Mouse (Mus musculus) kidney, adult 18-20 months (tissue): ENCODE data around the gene Ube2e1.
"Not testable (repeated sequence)": the region's sequence is repeated elsewhere in the genome, so short reads cannot be mapped to it uniquely, and the experiment has no call there.

Experiments used
- DNase-seq: peaks from one replicate; pipeline ENCODE4 v3.0.0; 2021

Gene Ube2e1

GRCm38 (mm10) chr14:18317457-18318411 is 13.9 kb downstream of the Ube2e1 start:
- no peak for DNase-seq

DNA sequence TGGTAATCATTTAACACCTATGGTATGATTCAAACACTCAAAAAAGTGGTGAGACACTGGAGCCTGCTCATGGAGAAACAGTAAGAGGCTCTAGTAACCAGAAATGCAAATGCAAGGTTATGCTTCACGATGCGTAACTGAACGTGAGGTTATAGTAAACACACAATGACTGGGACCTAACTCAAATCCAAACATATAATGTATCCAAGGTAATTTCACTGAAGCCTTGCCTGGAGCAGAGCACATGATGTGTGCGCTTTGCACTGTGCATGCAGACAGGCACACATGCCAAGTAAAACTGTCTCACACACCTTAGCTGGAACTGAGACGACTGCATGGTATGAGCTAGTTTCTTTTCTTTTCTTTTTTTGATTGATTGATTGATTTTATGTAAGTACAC is 27.5 kb downstream of the Ube2e1 start:
- DNase-seq, result no peak

DNA sequence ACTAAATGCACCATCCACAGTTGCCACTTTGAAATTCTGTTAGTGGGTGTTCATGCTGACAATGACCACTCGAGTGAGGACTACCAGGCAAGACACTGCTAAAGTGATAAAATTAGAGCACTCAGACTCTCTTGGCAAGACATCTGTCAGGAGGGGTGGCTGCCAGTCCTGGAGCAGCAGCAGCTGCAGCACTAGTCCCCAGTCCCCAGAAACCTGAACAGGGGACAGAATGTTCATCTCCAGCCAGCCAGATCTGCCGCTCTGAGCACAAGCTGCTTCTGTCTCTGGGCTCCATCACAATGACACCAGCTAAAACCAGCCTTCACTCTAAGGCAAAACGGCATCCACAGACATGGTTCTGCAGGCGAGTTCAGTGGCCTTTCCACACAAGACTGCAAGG is 28.4 kb downstream of the Ube2e1 start:
- DNase-seq, result no peak

DNA sequence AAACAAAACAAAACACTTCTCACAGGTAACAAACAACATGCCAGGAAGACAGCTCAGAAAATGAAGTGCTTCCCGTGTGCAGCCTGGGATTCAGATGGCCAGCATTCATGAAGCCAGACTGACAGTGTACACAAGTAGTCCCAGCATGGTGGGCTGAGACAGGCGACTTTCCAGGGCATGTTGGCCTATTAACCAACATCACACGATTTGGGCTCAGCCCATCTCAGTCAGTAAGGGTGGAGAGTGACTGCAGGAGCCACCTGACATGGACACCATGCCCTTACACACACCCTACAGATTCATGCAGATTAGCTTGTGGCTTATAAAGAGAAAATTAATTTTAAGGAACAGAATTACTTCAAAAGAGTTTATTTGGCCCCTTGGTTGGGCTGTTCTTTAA is 28.9 kb downstream of the Ube2e1 start:
- no peak for DNase-seq

GRCm38 (mm10) chr14:18301591-18301990 is 30.1 kb downstream of the Ube2e1 start:
- DNase-seq, result no peak

- DNase-seq, result no peak
These were observed 31.0 kb downstream of the Ube2e1 start for GRCm38 (mm10) chr14:18300676-18301075.

DNA sequence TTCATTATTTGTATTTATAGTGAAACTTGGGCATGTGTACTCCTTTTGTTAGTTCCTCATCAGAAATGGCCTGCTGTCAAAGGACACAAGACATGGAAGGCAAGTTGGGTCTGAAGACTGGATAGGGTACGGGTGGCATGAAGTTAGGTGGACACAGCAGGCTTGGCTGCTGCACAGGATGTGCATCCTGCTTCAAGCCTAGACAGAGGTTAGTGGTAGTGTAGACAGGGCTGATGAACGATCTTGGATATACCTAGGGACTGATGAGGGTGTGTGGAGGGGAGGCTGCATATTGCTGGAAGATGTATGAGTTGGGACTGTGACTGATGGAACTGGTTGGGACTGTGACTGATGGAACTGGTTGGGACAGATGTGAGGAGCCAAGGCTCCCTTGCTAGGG is 32.8 kb downstream of the Ube2e1 start:
- no peak for DNase-seq

DNA sequence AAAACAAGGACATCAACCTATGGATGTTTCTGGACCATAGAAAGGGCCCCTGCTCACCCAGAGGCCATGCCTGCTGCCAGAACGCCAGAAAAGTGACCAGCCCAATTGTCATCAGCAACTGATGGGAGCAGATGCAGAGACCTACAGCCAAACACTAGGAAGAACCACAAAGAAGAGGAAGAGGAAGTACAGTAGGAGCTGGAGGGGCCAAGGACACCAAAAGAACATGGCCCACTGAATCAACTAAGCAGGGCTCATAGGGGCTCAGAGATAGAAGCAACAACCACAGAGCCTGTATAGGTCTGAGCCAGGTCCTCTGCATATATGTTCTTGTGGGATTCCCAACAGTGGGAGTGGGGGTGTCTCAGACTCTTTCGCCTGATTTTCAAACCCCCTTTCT is 34.2 kb downstream of the Ube2e1 start:
- no peak for DNase-seq

GRCm38 (mm10) chr14:18292578-18292977 is 39.1 kb downstream of the Ube2e1 start:
- DNase-seq, result no peak

- no peak for DNase-seq
These were observed 39.5 kb downstream of the Ube2e1 start for GRCm38 (mm10) chr14:18292111-18292510.

DNA sequence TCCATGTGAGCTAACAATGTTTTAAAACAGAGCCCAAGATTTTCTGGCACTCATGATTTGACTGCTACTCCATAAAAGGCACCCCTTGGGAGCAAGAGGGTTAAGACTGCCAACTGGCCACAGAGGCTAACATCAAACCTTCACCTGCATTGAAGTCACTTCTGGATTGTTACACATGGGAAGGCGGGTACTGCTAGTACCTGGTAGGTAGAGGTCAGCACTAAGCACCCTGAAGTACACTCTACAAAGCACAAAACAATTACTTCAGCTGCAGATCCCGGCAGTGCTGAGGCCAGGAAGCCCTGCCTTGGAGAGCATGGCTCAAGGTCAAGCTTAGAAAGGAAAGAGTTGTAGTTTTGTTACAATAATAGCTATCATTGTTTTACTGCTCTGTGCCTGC is 44.3 kb downstream of the Ube2e1 start:
- DNase-seq, result no peak

DNA sequence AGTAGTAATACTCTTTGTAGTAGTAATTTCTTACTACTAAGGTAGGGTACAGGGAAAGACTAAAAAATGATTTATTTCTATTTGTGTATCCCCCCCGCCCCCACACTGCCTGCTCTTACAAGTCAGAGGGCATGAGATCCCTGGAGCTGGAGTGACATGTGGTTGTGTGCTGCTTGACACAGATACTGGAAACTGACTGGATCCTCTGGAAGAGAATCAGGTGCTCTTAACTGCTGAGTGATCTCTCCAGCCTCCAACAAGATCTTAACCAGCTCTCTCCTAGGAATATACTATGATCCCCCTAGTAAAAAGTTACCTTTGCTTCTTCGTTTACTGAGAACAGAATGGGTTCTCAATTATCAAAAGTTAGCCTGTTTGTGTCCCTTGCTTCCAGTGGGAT is 45.2 kb downstream of the Ube2e1 start:
- DNase-seq, result no peak

DNA sequence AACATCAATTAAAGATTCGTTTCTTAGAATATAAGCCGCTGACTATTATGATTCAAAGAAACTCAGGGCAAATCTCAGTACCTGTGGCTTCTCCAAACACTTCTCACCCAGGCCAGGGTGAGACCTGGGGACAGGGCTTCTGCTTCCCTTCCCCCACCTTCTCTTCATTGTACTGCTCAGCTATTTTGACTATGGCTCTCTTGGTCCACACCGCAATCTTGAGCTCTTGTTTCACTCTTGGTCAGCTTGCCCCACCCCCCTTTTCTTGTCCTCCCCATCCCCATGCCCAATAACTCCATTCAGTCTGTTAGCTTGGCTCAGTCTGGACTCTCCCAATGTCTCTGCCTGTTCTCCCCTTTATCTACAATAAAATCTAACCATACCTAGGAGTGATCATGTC is 46.2 kb downstream of the Ube2e1 start:
- DNase-seq, result no peak

DNA sequence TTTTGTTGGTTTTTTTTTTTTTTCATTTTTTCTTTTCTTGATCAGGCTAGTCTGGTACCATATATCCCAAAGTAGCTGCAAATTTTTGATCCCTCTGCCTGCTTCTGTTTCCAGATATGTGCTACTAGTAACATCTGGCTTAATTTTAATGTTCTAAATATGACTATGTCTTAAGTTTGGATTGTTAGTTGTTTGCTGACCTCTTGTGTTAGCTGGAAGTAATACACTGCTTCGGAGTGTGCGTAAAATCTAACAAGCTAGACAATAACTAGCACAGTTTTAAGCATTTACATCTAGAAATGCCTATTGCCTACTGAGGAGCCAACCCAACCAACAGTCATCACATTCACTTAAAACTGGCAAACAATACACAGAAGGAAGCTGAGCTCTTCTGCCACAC is 47.1 kb downstream of the Ube2e1 start:
- no peak for DNase-seq

- no peak for DNase-seq
These were observed 51.3 kb downstream of the Ube2e1 start for GRCm38 (mm10) chr14:18280375-18280774.

DNA sequence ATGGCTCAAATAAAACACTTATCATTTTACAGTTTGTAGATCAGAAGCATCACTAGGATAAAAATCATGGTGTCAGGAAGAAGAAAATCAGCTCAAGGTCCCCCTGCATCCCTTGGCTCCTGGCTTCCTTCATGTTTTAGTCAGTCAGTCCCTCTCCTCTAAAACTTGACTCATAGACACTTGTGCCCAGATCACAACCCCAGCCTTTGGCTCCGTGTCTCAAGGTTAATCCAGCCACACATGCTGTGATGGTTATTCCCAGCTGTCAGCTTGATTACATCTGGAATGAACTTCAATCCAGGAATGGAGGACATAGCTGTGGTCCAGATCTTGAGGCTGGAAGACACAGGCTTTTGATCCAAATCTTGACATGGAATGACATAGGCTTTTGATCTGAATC is 57.1 kb downstream of the Ube2e1 start:
- no peak for DNase-seq

DNA sequence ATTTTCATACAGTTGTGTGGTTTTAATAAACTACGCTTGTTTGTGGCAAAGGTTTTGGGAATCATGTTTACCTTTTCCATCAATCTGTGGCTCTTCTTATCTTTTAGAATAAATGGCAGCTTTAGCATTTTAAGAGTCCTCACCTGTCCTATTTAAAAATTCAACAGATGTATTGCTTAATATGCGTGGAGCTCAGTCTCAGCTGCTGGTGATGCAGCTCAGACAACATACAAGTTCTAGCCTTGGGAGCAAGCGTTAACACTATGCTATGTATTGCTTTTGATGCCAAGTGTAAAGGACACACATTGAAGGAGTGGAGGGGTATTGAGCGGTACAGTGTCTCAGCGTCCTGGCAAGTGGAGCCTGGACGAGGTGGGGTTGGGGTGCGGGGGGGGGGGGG is 60.0 kb downstream of the Ube2e1 start:
- DNase-seq, result no peak

DNA sequence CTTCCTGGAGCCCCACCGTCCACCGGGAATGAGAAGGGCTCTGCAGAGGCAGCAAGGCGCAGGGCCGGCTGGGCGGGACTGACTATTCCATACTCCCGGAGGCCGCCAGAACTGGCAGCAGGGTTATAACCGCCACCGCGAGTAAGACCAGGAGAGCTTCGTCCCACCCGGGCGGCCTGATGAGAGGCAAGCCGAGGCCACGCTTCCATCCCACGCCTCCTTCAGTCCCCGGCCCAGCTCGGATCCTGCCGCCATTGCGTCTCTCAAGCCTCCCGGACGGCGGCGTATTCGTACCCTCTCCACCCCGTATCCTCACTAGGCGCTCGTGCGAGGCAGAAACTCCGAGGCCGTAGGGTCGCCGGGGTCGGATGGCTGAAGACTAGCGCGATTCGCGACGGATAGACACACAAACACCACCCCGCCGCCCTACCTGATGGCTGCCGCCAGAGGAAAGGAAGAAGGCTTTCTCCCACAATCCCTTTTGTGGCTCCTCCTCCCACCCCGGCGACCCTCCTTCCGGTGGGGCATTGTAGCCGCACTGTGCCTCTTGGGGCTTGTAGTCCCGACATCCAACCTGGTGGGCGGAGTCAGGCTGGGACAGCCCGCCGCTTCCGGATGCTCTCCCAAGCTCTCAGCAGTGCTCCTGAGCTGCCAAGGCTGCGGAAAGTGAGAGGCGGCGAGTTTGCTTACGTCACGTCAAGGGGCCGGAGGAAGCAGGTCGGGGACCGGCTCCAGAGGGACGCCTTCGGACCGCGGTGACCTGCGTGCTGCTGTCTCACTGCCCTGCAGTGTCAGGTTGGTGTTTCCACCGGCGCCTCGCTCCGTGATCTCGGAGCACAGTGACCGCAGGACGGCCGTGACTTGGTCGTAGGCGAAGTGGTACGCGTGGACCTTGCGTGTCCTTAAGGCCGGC is 60.9 kb downstream of the Ube2e1 start, which contains the start of the genes Nkiras1 and Rpl15:
TSS of gene Nkiras1 (plus strand) at position 608 of the 913 bp plus-strand sequence.
TSS of gene Rpl15 (minus strand) at position 863 of the 913 bp plus-strand sequence.
- peak; percentile 99 for DNase-seq

DNA sequence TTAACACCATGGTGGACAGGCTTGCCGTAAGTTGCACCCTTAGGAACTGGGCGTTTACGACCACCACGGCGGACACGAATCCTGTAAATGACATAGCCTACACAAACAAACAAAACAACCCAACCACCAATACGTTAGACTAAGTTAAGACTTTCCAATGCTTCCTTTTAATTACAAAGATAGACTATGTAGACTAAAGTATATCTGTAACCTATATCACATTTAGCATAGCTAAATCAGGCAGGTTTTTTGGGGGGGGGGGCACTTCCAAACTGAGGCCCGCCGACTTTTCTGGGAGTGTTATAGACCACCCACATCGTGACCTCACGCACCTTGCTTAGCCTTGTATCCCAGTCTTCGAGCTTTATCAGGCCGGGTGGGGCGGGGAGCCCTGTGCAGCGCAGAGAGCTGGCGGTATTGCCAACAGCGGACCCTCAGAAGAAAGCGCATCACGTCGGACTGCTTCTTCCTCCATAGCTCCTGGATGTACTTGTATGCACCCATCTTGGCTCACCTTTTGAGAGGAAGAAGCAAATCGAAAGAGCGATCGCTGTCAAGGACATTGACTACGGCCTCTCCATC is 61.6 kb downstream of the Ube2e1 start:
- DNase-seq, result not testable (repeated sequence)

- DNase-seq, result peak; percentile 53
These were observed 68.2 kb downstream of the Ube2e1 start for GRCm38 (mm10) chr14:18263427-18263826.

GRCm38 (mm10) chr14:18261203-18261602 is 70.5 kb downstream of the Ube2e1 start:
- DNase-seq, result no peak

DNA sequence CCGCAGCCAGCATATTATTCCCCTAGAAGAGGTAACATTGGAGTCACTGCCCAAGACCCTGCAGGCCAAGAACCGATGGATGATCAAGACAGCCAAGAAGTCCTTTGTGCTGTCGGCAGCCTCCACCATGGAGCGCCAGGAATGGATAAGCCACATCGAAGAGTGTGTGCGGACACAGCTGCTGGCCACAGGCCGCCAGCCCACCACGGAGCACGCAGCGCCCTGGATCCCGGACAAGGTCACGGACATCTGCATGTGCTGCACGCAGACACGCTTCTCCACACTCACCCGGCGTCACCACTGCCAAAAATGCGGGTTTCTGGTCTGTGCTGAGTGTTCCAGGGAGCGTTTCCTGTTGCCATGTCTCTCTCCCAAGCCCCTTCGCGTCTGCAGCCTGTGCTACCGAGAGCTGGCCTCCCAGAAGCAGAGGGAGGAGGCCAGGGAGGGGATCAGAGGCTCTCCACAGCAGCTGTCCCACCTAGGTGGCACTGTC is 89.0 kb downstream of the Ube2e1 start:
- no peak for DNase-seq

DNA sequence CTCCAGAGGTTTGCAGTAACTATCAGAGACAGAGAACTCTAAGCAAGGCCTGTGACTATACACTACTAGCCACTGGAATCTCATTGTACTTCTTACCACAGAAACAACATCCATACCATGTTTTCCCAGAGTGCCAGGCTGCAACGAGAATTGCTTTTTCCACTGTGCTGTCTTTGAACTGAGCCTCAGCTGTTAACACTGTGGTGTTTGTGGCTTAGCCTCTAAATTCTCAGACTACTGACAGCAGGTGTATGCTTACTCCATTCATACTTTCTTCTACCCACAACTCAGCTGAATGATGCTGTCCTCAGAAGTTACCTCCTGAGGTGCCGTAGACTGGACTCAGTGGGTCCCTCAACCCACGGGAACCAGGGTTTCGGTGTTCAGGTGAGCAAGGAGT is 89.9 kb downstream of the Ube2e1 start:
- DNase-seq, result no peak
